Mouse (Mus musculus) limb, embryonic 15.5 days (tissue): Measurements from ENCODE around the gene Amtn. TPM values are rescaled to one million over a fixed set of nuclear protein-coding genes. Genes with fewer than 3 reads are reported as not detected.
"Not testable (repeated sequence)": the region's sequence is repeated elsewhere in the genome, so short reads cannot be mapped to it uniquely, and the experiment has no call there.

Experiments
- ATAC-seq: fragments of 200-750 bp; cut with Nextera tagmentation; 2 replicates; pipeline ENCODE4 v1.8.0; 2017; ENCODE audit warnings: low read depth, moderate TSS enrichment; ENCODE audit not compliant: insufficient number of reproducible peaks, low FRiP score, low TSS enrichment
- H3K27ac ChIP-seq: fragments of 300-500 bp; sonication (generic); 2 replicates; pipeline ENCODE4 v1.5.1; 2015; ENCODE audit warnings: moderate library complexity, mild to moderate bottlenecking, inconsistent platforms
- H3K27me3 ChIP-seq: fragments of 300-500 bp; sonication (generic); 2 replicates; pipeline ENCODE4 v1.6.1; 2015; ENCODE audit warnings: inconsistent platforms
- H3K36me3 ChIP-seq: fragments of 300-500 bp; sonication (generic); 2 replicates; pipeline ENCODE4 v1.6.1; 2015; ENCODE audit warnings: inconsistent platforms
- H3K4me1 ChIP-seq: fragments of 300-500 bp; sonication (generic); 2 replicates; pipeline ENCODE4 v1.6.1; 2015; ENCODE audit warnings: inconsistent platforms
- H3K4me2 ChIP-seq: fragments of 300-500 bp; sonication (generic); 2 replicates; pipeline ENCODE4 v1.6.1; 2015; ENCODE audit warnings: mild to moderate bottlenecking, inconsistent platforms
- H3K4me3 ChIP-seq: fragments of 300-500 bp; sonication (generic); 2 replicates; pipeline ENCODE4 v1.5.1; 2015; ENCODE audit warnings: mild to moderate bottlenecking, inconsistent platforms
- H3K9ac ChIP-seq: fragments of 300-500 bp; sonication (generic); 2 replicates; pipeline ENCODE4 v1.6.1; 2015; ENCODE audit warnings: inconsistent platforms
- H3K9me3 ChIP-seq: fragments of 300-500 bp; sonication (generic); 2 replicates; pipeline ENCODE4 v1.6.1; 2016; ENCODE audit warnings: inconsistent platforms
- WGBS: fragments of 180-500 bp; shearing (Covaris S2); methylation state at CpG from one replicate; pipeline ENCODE4 v1.1.7; 2015; 5-methylcytosine and 5-hydroxymethylcytosine counted together
- polyA plus RNA-seq: library from polyadenylated mRNA; unstranded; fragments of >200 nt; fragmentation: Nextera tagmentation; extraction: Ambion mirVana; gene quantifications from 2 replicates; pipeline ENCODE4 v1.2.1, GENCODE M21; 2015

The Amtn gene
- 1.6 and 1.9 TPM in 2 replicates for polyA plus RNA-seq

GRCm38 (mm10) chr5:88375808-88376207, at the start of gene Amtn:
TSS of gene Amtn (plus strand) at chr5:88376108.
- Histone ChIP-seq H3K27me3 (no peaks in the 10 kb centered on the region), H3K9me3 (no peaks in the 10 kb centered on the region), H3K27ac (no peak within 1 kb of the TSS), H3K4me2 (no peak within 1 kb of the TSS), H3K9ac (no peak within 1 kb of the TSS), H3K4me1 (no peaks in the 10 kb centered on the region), H3K4me3 (no peak within 1 kb of the TSS), H3K36me3 (no peaks in the 10 kb centered on the region)
- no peak for ATAC-seq
- WGBS, result 70% methylated on average over 4 of the region's 4 CpGs

- not testable (repeated sequence) for H3K4me2 ChIP-seq, H3K36me3 ChIP-seq, H3K4me3 ChIP-seq, ATAC-seq, H3K27me3 ChIP-seq, H3K9me3 ChIP-seq, H3K9ac ChIP-seq, H3K4me1 ChIP-seq, H3K27ac ChIP-seq
- 68% methylated on average over 2 of the region's 2 CpGs for WGBS
Observed at GRCm38 (mm10) chr5:88348533-88348932, 27.4 kb upstream of the Amtn start.

- H3K27me3 ChIP-seq, result no peaks in the 10 kb centered on the region
- H3K4me2 ChIP-seq, result no peak overlapping the region
- H3K36me3 ChIP-seq, result no peaks in the 10 kb centered on the region
- H3K9ac ChIP-seq, result no peak overlapping the region
- 0% methylated on average over 4 of the region's 5 CpGs for WGBS
- no peaks in the 10 kb centered on the region for H3K9me3 ChIP-seq
- H3K27ac ChIP-seq, result no peak overlapping the region
- no peaks in the 10 kb centered on the region for H3K4me1 ChIP-seq
- ATAC-seq, result no peak
- no peak overlapping the region for H3K4me3 ChIP-seq
Observed at GRCm38 (mm10) chr5:88364768-88365167, 11.1 kb upstream of the Amtn start.

GRCm38 (mm10) chr5:88366886-88367285, 9.0 kb upstream of the Amtn start:
- WGBS, result 68% methylated on average over 1 of the region's 1 CpGs

GRCm38 (mm10) chr5:88370578-88371232, 5.2 kb upstream of the Amtn start:
- H3K27me3 ChIP-seq, result no peaks in the 10 kb centered on the region

More at GRCm38 (mm10) chr5:88366886-88367285, 9.0 kb upstream of the Amtn start:
- Histone ChIP-seq H3K4me3 (no peak overlapping the region), H3K27me3 (no peaks in the 10 kb centered on the region), H3K9me3 (no peaks in the 10 kb centered on the region), H3K36me3 (no peaks in the 10 kb centered on the region), H3K9ac (no peak overlapping the region), H3K27ac (no peak overlapping the region), H3K4me2 (no peak overlapping the region), H3K4me1 (no peaks in the 10 kb centered on the region)
- ATAC-seq, result no peak

GRCm38 (mm10) chr5:88372563-88372962, 3.3 kb upstream of the Amtn start:
- no peak for ATAC-seq
- no peak overlapping the region for H3K9ac ChIP-seq
- no peak overlapping the region for H3K4me3 ChIP-seq
- H3K27me3 ChIP-seq, result no peaks in the 10 kb centered on the region
- WGBS, result 82% methylated on average over 6 of the region's 6 CpGs
- H3K27ac ChIP-seq, result no peak overlapping the region
- H3K4me1 ChIP-seq, result no peaks in the 10 kb centered on the region
- no peaks in the 10 kb centered on the region for H3K36me3 ChIP-seq
- no peak overlapping the region for H3K4me2 ChIP-seq
- no peaks in the 10 kb centered on the region for H3K9me3 ChIP-seq

More at GRCm38 (mm10) chr5:88370578-88371232, 5.2 kb upstream of the Amtn start:
- WGBS, result 72% methylated on average over 6 of the region's 6 CpGs
- H3K4me1 ChIP-seq, result no peaks in the 10 kb centered on the region
- no peak overlapping the region for H3K9ac ChIP-seq
- H3K36me3 ChIP-seq, result no peaks in the 10 kb centered on the region
- ATAC-seq, result no peak
- no peaks in the 10 kb centered on the region for H3K9me3 ChIP-seq
- H3K4me2 ChIP-seq, result no peak overlapping the region
- H3K27ac ChIP-seq, result no peak overlapping the region
- H3K4me3 ChIP-seq, result no peak overlapping the region

- not testable (repeated sequence) for H3K9ac ChIP-seq
- WGBS, result 81% methylated on average over 2 of the region's 2 CpGs
Observed at GRCm38 (mm10) chr5:88391960-88392359, 16.1 kb downstream of the Amtn start.

GRCm38 (mm10) chr5:88398581-88398980, 22.7 kb downstream of the Amtn start:
- no peak overlapping the region for H3K4me2 ChIP-seq
- H3K4me1 ChIP-seq, result no peaks in the 10 kb centered on the region
- H3K9ac ChIP-seq, result no peak overlapping the region
- no peaks in the 10 kb centered on the region for H3K36me3 ChIP-seq
- no peak overlapping the region for H3K27ac ChIP-seq
- no peak overlapping the region for H3K4me3 ChIP-seq
- no peaks in the 10 kb centered on the region; the same call in 1 of the 2 replicates for H3K27me3 ChIP-seq
- 77% methylated on average over 5 of the region's 5 CpGs for WGBS
- no peak for ATAC-seq
- no peaks in the 10 kb centered on the region for H3K9me3 ChIP-seq

More at GRCm38 (mm10) chr5:88391960-88392359, 16.1 kb downstream of the Amtn start:
- not testable (repeated sequence) for H3K4me1 ChIP-seq, H3K4me2 ChIP-seq, H3K36me3 ChIP-seq, H3K27me3 ChIP-seq, H3K4me3 ChIP-seq, H3K27ac ChIP-seq, ATAC-seq, H3K9me3 ChIP-seq

GRCm38 (mm10) chr5:88399849-88400248, 23.9 kb downstream of the Amtn start:
- no peak for ATAC-seq
- Histone ChIP-seq H3K9ac (no peak overlapping the region), H3K4me1 (no peaks in the 10 kb centered on the region), H3K4me2 (no peak overlapping the region), H3K27me3 (no peaks in the 10 kb centered on the region; the same call in 1 of the 2 replicates), H3K9me3 (no peaks in the 10 kb centered on the region), H3K27ac (no peak overlapping the region), H3K36me3 (no peaks in the 10 kb centered on the region), H3K4me3 (no peak overlapping the region)
- 4% methylated on average over 6 of the region's 6 CpGs for WGBS

- H3K4me2 ChIP-seq, result no peak overlapping the region
- no peaks in the 10 kb centered on the region; the same call in 1 of the 2 replicates for H3K27me3 ChIP-seq
- H3K27ac ChIP-seq, result no peak overlapping the region
- no peaks in the 10 kb centered on the region for H3K36me3 ChIP-seq
- H3K9ac ChIP-seq, result no peak overlapping the region
- H3K9me3 ChIP-seq, result no peaks in the 10 kb centered on the region
- ATAC-seq, result no peak
- WGBS, result 62% methylated on average over 3 of the region's 3 CpGs
- no peaks in the 10 kb centered on the region for H3K4me1 ChIP-seq
- no peak overlapping the region for H3K4me3 ChIP-seq
Observed at GRCm38 (mm10) chr5:88401464-88401863, 25.6 kb downstream of the Amtn start.

- Histone ChIP-seq H3K4me2 (no peak overlapping the region), H3K27me3 (no peaks in the 10 kb centered on the region), H3K9ac (no peak overlapping the region), H3K27ac (no peak overlapping the region), H3K9me3 (no peaks in the 10 kb centered on the region), H3K4me1 (no peaks in the 10 kb centered on the region), H3K36me3 (no peaks in the 10 kb centered on the region), H3K4me3 (no peak overlapping the region)
- 92% methylated on average over 8 of the region's 8 CpGs for WGBS
- ATAC-seq, result no peak
Observed at GRCm38 (mm10) chr5:88420319-88421065, 44.6 kb downstream of the Amtn start.

GRCm38 (mm10) chr5:88424892-88425291, 49.0 kb downstream of the Amtn start:
- not testable (repeated sequence) for H3K27me3 ChIP-seq, H3K4me2 ChIP-seq, H3K4me3 ChIP-seq, H3K9me3 ChIP-seq, ATAC-seq, H3K36me3 ChIP-seq, H3K27ac ChIP-seq, H3K4me1 ChIP-seq, H3K9ac ChIP-seq
- 49% methylated on average over 2 of the region's 2 CpGs for WGBS
